Comparison of ENCODE assay signal across 28 mouse cellular contexts in the genomic region with DNA sequence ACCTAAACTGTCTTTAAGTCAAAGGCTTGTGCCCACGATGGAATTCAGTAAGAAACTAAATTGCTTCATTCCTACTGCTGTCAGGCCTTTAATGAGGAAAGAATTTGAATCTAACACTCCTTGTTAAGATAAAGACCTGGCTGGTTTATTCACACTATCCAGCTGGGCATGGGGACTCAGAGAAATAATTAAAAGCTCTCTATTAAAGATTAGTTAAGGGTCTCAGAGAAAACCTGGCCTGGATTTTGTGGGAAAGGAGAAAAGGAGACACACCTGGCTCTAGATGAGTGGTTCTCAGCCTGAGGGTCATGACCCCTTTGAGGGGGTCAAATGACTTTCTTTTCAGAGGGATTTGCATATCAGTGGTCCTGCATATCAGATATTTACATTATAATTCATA.
DNase-seq lines count a peak whose midpoint lies in the region; ATAC-seq and TF ChIP-seq lines count a peak whose summit lies in the region.
"Had no signal": no experiment of that assay in that cellular context is flagged by ENCODE, and none has a peak within 500 bp of the region (broad histone marks: within the 10 kb centered on the region; RNA-seq: fewer than 3 reads in every experiment).

No protein-coding gene starts in this region.

- no peak for TF ChIP-seq CTCF in kidney, adult 2 months (conservative IDR thresholded peaks at IDR 0.05; ENCODE audit: insufficient read depth, insufficient read length, low read depth, low read length)

- no peaks in the 10 kb centered on the region for H3K36me3 ChIP-seq in kidney, adult 2 months (ENCODE audit: control insufficient read depth, insufficient read depth, low read length)
- H3K36me3 ChIP-seq in kidney, embryonic 15.5 days = no peaks in the 10 kb centered on the region
- H3K36me3 ChIP-seq in midbrain, embryonic 11.5 days (ENCODE audit: control insufficient read depth, insufficient read depth, low read length) = no peaks in the 10 kb centered on the region
- no peaks in the 10 kb centered on the region for H3K36me3 ChIP-seq in midbrain, embryonic 13.5 days
- no peaks in the 10 kb centered on the region for H3K36me3 ChIP-seq in forebrain, embryonic 11.5 days (ENCODE audit: control insufficient read depth, insufficient read depth, low read length)
- H3K36me3 ChIP-seq in forebrain, embryonic 16.5 days (ENCODE audit: control insufficient read depth, insufficient read depth) = no peaks in the 10 kb centered on the region
- H3K36me3 ChIP-seq: embryonic facial prominence, embryonic 12.5 days; heart, embryonic 15.5 days; limb, embryonic 12.5 days; liver, embryonic 15.5 days; midbrain, embryonic 10.5 days had no signal

- no peak overlapping the region for H3K4me2 ChIP-seq in kidney, embryonic 15.5 days
- H3K4me2 ChIP-seq in midbrain, embryonic 11.5 days = no peak overlapping the region
- no peak overlapping the region for H3K4me2 ChIP-seq in midbrain, embryonic 13.5 days (replicated peaks)
- H3K4me2 ChIP-seq in forebrain, embryonic 11.5 days (ENCODE audit: low read depth, low read length, severe bottlenecking) = no peak overlapping the region
- no peak overlapping the region for H3K4me2 ChIP-seq in forebrain, embryonic 16.5 days (ENCODE audit: low read length)
- H3K4me2 ChIP-seq: embryonic facial prominence, embryonic 12.5 days; heart, embryonic 15.5 days; limb, embryonic 12.5 days; liver, embryonic 15.5 days; lung, embryonic 14.5 days had no signal

- peaks cover 5% of the 10 kb centered on the region; the same call in 1 of the 2 replicates for H3K4me1 ChIP-seq in kidney, adult 2 months (ENCODE audit: control insufficient read depth, insufficient read depth, low read length)
- H3K4me1 ChIP-seq in kidney, embryonic 15.5 days = peaks cover 8% of the 10 kb centered on the region; the same call in 1 of the 2 replicates
- H3K4me1 ChIP-seq in midbrain, embryonic 11.5 days (ENCODE audit: control insufficient read depth, insufficient read depth, low read length) = no peaks in the 10 kb centered on the region
- no peaks in the 10 kb centered on the region for H3K4me1 ChIP-seq in midbrain, embryonic 13.5 days (replicated peaks)
- no peaks in the 10 kb centered on the region for H3K4me1 ChIP-seq in forebrain, embryonic 11.5 days (replicated peaks; ENCODE audit: control insufficient read depth, insufficient read depth, low read length)
- H3K4me1 ChIP-seq in forebrain, embryonic 16.5 days (replicated peaks; ENCODE audit: control insufficient read depth, insufficient read depth, low read length) = peaks cover 3% of the 10 kb centered on the region; the same call in 1 of the 2 replicates
- H3K4me1 ChIP-seq: liver, embryonic 15.5 days; midbrain, embryonic 10.5 days had no signal

- ATAC-seq in kidney, embryonic 15.5 days (replicated peaks; ENCODE audit: low FRiP score) = no peak
- no peak for ATAC-seq in midbrain, embryonic 11.5 days (ENCODE audit: low FRiP score)
- ATAC-seq in midbrain, embryonic 13.5 days = no peak
- ATAC-seq in forebrain, embryonic 11.5 days (replicated peaks; ENCODE audit: low FRiP score) = 0 out of 2 replicates have a peak, but pooled peaks have one; percentile 18
- ATAC-seq in forebrain, embryonic 16.5 days = peak; percentile 33; the same call in 1 of the 2 replicates
- ATAC-seq: CD4-positive, CD25-positive, alpha-beta regulatory T cell, adult 4 months; intestine, embryonic 16.5 days had no signal

- no peak overlapping the region for H3K4me3 ChIP-seq in kidney, adult 2 months (ENCODE audit: insufficient read depth, low read depth, low read length)
- H3K4me3 ChIP-seq in kidney, embryonic 15.5 days (replicated peaks) = no peak overlapping the region
- H3K4me3 ChIP-seq in midbrain, embryonic 11.5 days (ENCODE audit: low read depth, low read length) = no peak overlapping the region
- H3K4me3 ChIP-seq in midbrain, embryonic 13.5 days (replicated peaks) = no peak overlapping the region
- H3K4me3 ChIP-seq in forebrain, embryonic 11.5 days (ENCODE audit: low read depth, low read length) = no peak overlapping the region
- H3K4me3 ChIP-seq in forebrain, embryonic 16.5 days (replicated peaks; ENCODE audit: low read length) = no peak overlapping the region
- H3K4me3 ChIP-seq: embryonic facial prominence, embryonic 12.5 days; heart, embryonic 15.5 days; limb, embryonic 12.5 days; liver, embryonic 15.5 days; midbrain, embryonic 10.5 days had no signal

- no peaks in the 10 kb centered on the region for H3K27me3 ChIP-seq in kidney, adult 2 months (replicated peaks; ENCODE audit: control insufficient read depth, insufficient read depth, low read length)
- H3K27me3 ChIP-seq in kidney, embryonic 15.5 days = no peaks in the 10 kb centered on the region
- no peaks in the 10 kb centered on the region for H3K27me3 ChIP-seq in midbrain, embryonic 11.5 days (ENCODE audit: control insufficient read depth, insufficient read depth, low read length)
- H3K27me3 ChIP-seq in midbrain, embryonic 13.5 days = no peaks in the 10 kb centered on the region
- no peaks in the 10 kb centered on the region for H3K27me3 ChIP-seq in forebrain, embryonic 11.5 days (ENCODE audit: control insufficient read depth, insufficient read depth, low read length)
- H3K27me3 ChIP-seq in forebrain, embryonic 16.5 days (replicated peaks; ENCODE audit: control insufficient read depth, insufficient read depth, low read length) = no peaks in the 10 kb centered on the region
- H3K27me3 ChIP-seq: embryonic facial prominence, embryonic 12.5 days; heart, embryonic 15.5 days; limb, embryonic 12.5 days; liver, embryonic 15.5 days had no signal

- peak overlapping the region; percentile 43; the same call in 1 of the 2 replicates for H3K27ac ChIP-seq in kidney, adult 2 months (ENCODE audit: insufficient read depth, low read depth, low read length)
- no peak overlapping the region for H3K27ac ChIP-seq in kidney, embryonic 15.5 days
- no peak overlapping the region for H3K27ac ChIP-seq in midbrain, embryonic 11.5 days (ENCODE audit: low read depth, low read length)
- H3K27ac ChIP-seq in midbrain, embryonic 13.5 days = no peak overlapping the region
- H3K27ac ChIP-seq in forebrain, embryonic 11.5 days (ENCODE audit: low read depth, low read length) = no peak overlapping the region; the same call in 1 of the 2 replicates
- H3K27ac ChIP-seq in forebrain, embryonic 16.5 days (ENCODE audit: low read length) = no peak overlapping the region
- H3K27ac ChIP-seq: embryonic facial prominence, embryonic 12.5 days; heart, embryonic 15.5 days; limb, embryonic 12.5 days; liver, embryonic 15.5 days; midbrain, embryonic 10.5 days; stomach, postnatal 0 days had no signal

- DNase-seq in kidney, adult 2 months = peak; percentile 72
- peak; percentile 70 for DNase-seq in midbrain, embryonic 11.5 days (ENCODE audit: low spot score, missing footprints)
- no peak for DNase-seq in forebrain, embryonic 11.5 days (ENCODE audit: low spot score)
- DNase-seq in lung, postnatal 25 days (ENCODE audit: low spot score) = no peak
- DNase-seq in gastrocnemius, adult 8-10 months (ENCODE audit: low spot score in 2 of 2) = no peak
- DNase-seq: adrenal gland, postnatal 14 days; cerebellum, adult 11-12 months; cerebellum, adult 9-11 months; embryo, embryonic 11 days; gastrocnemius, postnatal 14 days; kidney, postnatal 4 days; layer of hippocampus, postnatal 36 days; lung, embryonic 14.5 days; lung, postnatal 14 days; right cerebral cortex, postnatal 4 days; thymus, adult 18-20 months; thymus, postnatal 25 days had no signal

- no peak overlapping the region for H3K9ac ChIP-seq in kidney, embryonic 15.5 days
- no peak overlapping the region for H3K9ac ChIP-seq in midbrain, embryonic 11.5 days (ENCODE audit: low read length)
- H3K9ac ChIP-seq in midbrain, embryonic 13.5 days (replicated peaks) = no peak overlapping the region
- H3K9ac ChIP-seq in forebrain, embryonic 11.5 days (ENCODE audit: low read length) = no peak overlapping the region
- no peak overlapping the region for H3K9ac ChIP-seq in forebrain, embryonic 16.5 days (replicated peaks; ENCODE audit: low read depth, low read length)
- H3K9ac ChIP-seq: embryonic facial prominence, embryonic 12.5 days; heart, embryonic 15.5 days; limb, embryonic 12.5 days; liver, embryonic 15.5 days; lung, embryonic 14.5 days had no signal

- WGBS in kidney, adult 2 months = 20% methylated on average over 1 of the region's 1 CpGs
- 63% methylated on average over 1 of the region's 1 CpGs for WGBS in kidney, embryonic 15.5 days
- 56% methylated on average over 1 of the region's 1 CpGs for WGBS in midbrain, embryonic 11.5 days
- 20% methylated on average over 1 of the region's 1 CpGs for WGBS in midbrain, embryonic 13.5 days
- 16% methylated on average over 1 of the region's 1 CpGs for WGBS in forebrain, embryonic 11.5 days
- WGBS in forebrain, embryonic 16.5 days = 9% methylated on average over 1 of the region's 1 CpGs

- no peak for TF ChIP-seq POLR2A in kidney, adult 2 months (IDR thresholded peaks at IDR 0.05; ENCODE audit: low read depth, low read length)

- no peaks in the 10 kb centered on the region for H3K9me3 ChIP-seq in kidney, embryonic 15.5 days (replicated peaks)
- no peaks in the 10 kb centered on the region for H3K9me3 ChIP-seq in midbrain, embryonic 11.5 days (ENCODE audit: control insufficient read depth, low read length)
- no peaks in the 10 kb centered on the region for H3K9me3 ChIP-seq in midbrain, embryonic 13.5 days
- no peaks in the 10 kb centered on the region for H3K9me3 ChIP-seq in forebrain, embryonic 11.5 days (ENCODE audit: control insufficient read depth, low read length)
- no peaks in the 10 kb centered on the region for H3K9me3 ChIP-seq in forebrain, embryonic 16.5 days (ENCODE audit: control insufficient read depth, low read length)
- H3K9me3 ChIP-seq: embryonic facial prominence, embryonic 12.5 days; heart, embryonic 15.5 days; limb, embryonic 12.5 days; liver, embryonic 15.5 days; midbrain, embryonic 10.5 days had no signal

Comparison
In these comparisons a context has a peak if more than half of its experiments do, and no peak if none do; other contexts are left out.
1. DNase-seq: peak in kidney, adult 2 months (single experiment) and midbrain, embryonic 11.5 days (single experiment); none in forebrain, embryonic 11.5 days (single experiment), lung, postnatal 25 days (single experiment) and gastrocnemius, adult 8-10 months (0 of 2).
2. ATAC-seq: peak in forebrain, embryonic 11.5 days (single experiment) and forebrain, embryonic 16.5 days (single experiment); none in kidney, embryonic 15.5 days (single experiment), midbrain, embryonic 11.5 days (single experiment) and midbrain, embryonic 13.5 days (single experiment).